Mouse (Mus musculus) activated CD4-positive, CD25-positive, alpha-beta regulatory T cell, adult 4 months (primary cell): ENCODE data around the gene Tjp1. TPM values are rescaled to one million over a fixed set of nuclear protein-coding genes. Genes with fewer than 3 reads are reported as not detected.

Source experiments
- polyA plus RNA-seq, 2 experiments: library from polyadenylated mRNA; unstranded; fragments of 100-300 nt; shearing (Covaris generic); gene quantifications; one replicate each; pipeline ENCODE4 v1.2.1; 2017

Gene Tjp1
- polyA plus RNA-seq, 2 experiments from 2014 or later, result not detected

Other genes with a start within 250 kb of the Tjp1 start
- 1 to 10 TPM; 1.9 to 4.1 TPM for gene Tarsl2, start 117.1 kb upstream of the Tjp1 start, polyA plus RNA-seq
- gene Tm2d3, start 163.4 kb upstream of the Tjp1 start, polyA plus RNA-seq, result 100 to 1,000 TPM in 1 of 2 experiments, 10 to 100 TPM in 1; 99.1 to 101 TPM